Mouse (Mus musculus): ENCODE results near the gene Nkx2-5. TPM values are rescaled to one million over a fixed set of nuclear protein-coding genes. Genes with fewer than 3 reads are reported as not detected.

The Nkx2-5 gene
- polyA plus RNA-seq, 1 experiment from 2014 or later: 1.8 TPM

DNA sequence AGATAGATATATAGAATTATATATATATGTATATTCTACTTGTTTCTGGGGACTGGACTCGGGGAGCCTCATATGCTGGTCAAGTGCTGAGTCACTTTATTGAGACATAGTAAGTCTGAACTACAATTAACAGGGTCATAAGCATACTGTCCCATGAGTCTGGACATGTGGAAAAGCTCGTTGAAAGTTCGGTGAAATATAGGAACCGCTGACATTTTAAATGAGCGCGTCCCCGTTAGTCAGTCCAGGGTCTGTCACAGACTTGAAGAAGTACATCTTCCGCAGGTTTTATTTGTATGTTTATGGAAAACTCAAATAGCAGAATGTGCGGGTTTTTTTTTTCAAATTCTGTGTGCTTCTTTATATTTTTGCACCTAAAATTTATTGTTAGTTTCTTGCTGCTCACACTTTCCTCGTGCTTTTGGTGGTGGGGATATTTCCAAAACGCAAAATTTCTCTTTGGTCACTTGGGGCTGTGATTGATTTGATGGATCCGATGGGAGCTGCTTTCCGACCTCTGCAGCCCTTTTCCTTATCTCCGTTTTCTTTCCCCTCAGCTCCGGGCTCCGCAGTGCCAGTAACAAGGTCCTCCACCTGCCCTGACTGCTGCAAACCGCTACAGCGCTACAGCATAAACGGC lies 4.4 kb upstream of the Nkx2-5 start:
- H3K4me1 ChIP-seq (ENCODE audit: control insufficient read depth, insufficient read depth, low read length): no peaks in the 10 kb centered on the region
- no peak overlapping the region for H3K4me3 ChIP-seq (ENCODE audit: low read depth, low read length)
- no peak overlapping the region for H3K9ac ChIP-seq (replicated peaks; ENCODE audit: low read length)

DNA sequence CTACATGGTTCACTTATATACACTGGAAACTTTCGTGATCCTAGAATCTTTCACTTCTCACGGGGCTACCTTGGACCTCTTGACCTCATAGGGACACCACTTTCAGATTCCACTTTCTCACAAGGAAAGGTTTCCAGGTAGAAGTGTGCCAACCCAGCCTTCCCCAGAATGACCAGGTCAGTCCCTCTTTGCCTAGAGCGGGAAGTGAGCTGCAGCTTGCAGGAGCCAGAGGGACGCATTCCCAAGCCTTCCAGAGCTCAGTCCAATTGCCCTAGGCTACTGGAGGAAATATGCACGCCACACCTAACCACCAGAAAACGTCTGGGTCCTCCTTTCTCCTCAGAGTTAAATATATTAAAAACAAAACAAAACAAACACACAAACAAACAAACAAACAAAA lies 3.4 kb upstream of the Nkx2-5 start:
- no peaks in the 10 kb centered on the region for H3K9me3 ChIP-seq (replicated peaks; ENCODE audit: control insufficient read depth, low read length)
- H3K4me1 ChIP-seq (ENCODE audit: control insufficient read depth, insufficient read depth, low read length): no peaks in the 10 kb centered on the region
- no peak overlapping the region for H3K4me2 ChIP-seq (ENCODE audit: low read depth, low read length)
- no peak overlapping the region for H3K4me3 ChIP-seq (ENCODE audit: low read depth, low read length)
- H3K36me3 ChIP-seq (replicated peaks; ENCODE audit: control insufficient read depth, insufficient read depth, low read depth, low read length): no peaks in the 10 kb centered on the region
- H3K27ac ChIP-seq (replicated peaks; ENCODE audit: low read depth, low read length): no peak overlapping the region
- ATAC-seq (replicated peaks; ENCODE audit: insufficient number of reproducible peaks, low FRiP score, low TSS enrichment, low read depth) (no peak), DNase-seq (ENCODE audit: low spot score) (no peak)
- WGBS: 2% methylated on average over 6 of the region's 6 CpGs
- H3K27me3 ChIP-seq (ENCODE audit: control insufficient read depth, insufficient read depth, low read length): peaks cover 71% of the 10 kb centered on the region
- no peak overlapping the region for H3K9ac ChIP-seq (replicated peaks; ENCODE audit: low read length)

More for the DNA sequence above, 4.4 kb upstream of the Nkx2-5 start:
- H3K9me3 ChIP-seq (replicated peaks; ENCODE audit: control insufficient read depth, low read length): no peaks in the 10 kb centered on the region
- DNase-seq (ENCODE audit: low spot score): peak; percentile 13
- H3K4me2 ChIP-seq (ENCODE audit: low read depth, low read length): no peak overlapping the region
- ATAC-seq (replicated peaks; ENCODE audit: insufficient number of reproducible peaks, low FRiP score, low TSS enrichment, low read depth): no peak
- no peak overlapping the region for H3K27ac ChIP-seq (replicated peaks; ENCODE audit: low read depth, low read length)
- H3K36me3 ChIP-seq (replicated peaks; ENCODE audit: control insufficient read depth, insufficient read depth, low read depth, low read length): no peaks in the 10 kb centered on the region
- H3K27me3 ChIP-seq (ENCODE audit: control insufficient read depth, insufficient read depth, low read length): peaks cover 66% of the 10 kb centered on the region
- WGBS: 4% methylated on average over 19 of the region's 19 CpGs

DNA sequence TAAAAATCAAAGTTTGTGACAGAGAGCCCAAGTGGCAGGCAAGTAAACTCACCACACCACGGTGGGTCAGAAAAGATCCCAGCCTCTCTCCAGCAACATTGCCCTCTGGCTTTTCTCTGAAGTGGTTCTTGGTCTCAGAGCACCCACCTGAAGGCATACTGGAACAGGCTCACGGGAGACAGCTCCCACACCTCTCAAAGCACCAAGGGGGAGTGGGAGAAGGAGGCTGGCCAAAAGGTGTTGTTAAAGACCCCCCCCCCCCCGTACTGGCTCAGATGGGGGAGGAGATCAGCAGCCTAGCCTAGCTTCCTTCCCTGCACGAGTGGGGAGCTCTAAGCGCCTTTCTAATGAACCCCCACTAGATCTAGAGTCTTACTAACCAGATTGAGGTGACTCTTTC lies 3.0 kb upstream of the Nkx2-5 start:
- Histone ChIP-seq H3K4me3 (ENCODE audit: low read depth, low read length) (no peak overlapping the region), H3K9me3 (replicated peaks; ENCODE audit: control insufficient read depth, low read length) (no peaks in the 10 kb centered on the region), H3K4me2 (ENCODE audit: low read depth, low read length) (no peak overlapping the region), H3K36me3 (replicated peaks; ENCODE audit: control insufficient read depth, insufficient read depth, low read depth, low read length) (no peaks in the 10 kb centered on the region), H3K27ac (replicated peaks; ENCODE audit: low read depth, low read length) (no peak overlapping the region), H3K27me3 (ENCODE audit: control insufficient read depth, insufficient read depth, low read length) (peaks cover 69% of the 10 kb centered on the region), H3K4me1 (ENCODE audit: control insufficient read depth, insufficient read depth, low read length) (no peaks in the 10 kb centered on the region), H3K9ac (replicated peaks; ENCODE audit: low read length) (no peak overlapping the region)
- 0% methylated on average over 5 of the region's 5 CpGs for WGBS
- no peak for ATAC-seq (replicated peaks; ENCODE audit: insufficient number of reproducible peaks, low FRiP score, low TSS enrichment, low read depth)
- DNase-seq (ENCODE audit: low spot score): no peak

DNA sequence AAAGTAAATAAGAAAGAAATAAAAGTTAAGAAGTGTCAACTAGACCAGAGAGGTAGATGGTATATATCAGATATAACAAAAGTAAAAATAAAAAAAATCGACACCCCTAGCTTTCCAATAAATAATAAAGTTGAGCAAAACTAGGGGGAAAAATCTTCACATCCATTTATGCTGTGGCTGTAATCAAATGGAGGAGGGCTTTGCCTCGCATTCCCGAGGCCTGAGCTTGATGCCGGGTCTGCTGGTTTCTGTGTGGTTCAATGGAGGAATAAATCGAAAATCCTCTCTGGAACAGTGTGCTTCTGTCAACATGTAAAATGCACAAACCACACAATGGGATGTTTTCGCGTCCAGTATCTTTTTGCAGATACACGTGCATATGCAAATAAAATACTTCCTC lies 1.6 kb upstream of the Nkx2-5 start:
- Histone ChIP-seq H3K9me3 (replicated peaks; ENCODE audit: control insufficient read depth, low read length) (no peaks in the 10 kb centered on the region), H3K4me3 (ENCODE audit: low read depth, low read length) (no peak overlapping the region), H3K9ac (replicated peaks; ENCODE audit: low read length) (no peak overlapping the region), H3K4me1 (ENCODE audit: control insufficient read depth, insufficient read depth, low read length) (no peaks in the 10 kb centered on the region), H3K27ac (replicated peaks; ENCODE audit: low read depth, low read length) (no peak overlapping the region), H3K36me3 (replicated peaks; ENCODE audit: control insufficient read depth, insufficient read depth, low read depth, low read length) (no peaks in the 10 kb centered on the region), H3K27me3 (ENCODE audit: control insufficient read depth, insufficient read depth, low read length) (peaks cover 70% of the 10 kb centered on the region), H3K4me2 (ENCODE audit: low read depth, low read length) (no peak overlapping the region)
- peak; percentile 25 for DNase-seq (ENCODE audit: low spot score)
- WGBS: 7% methylated on average over 8 of the region's 8 CpGs
- ATAC-seq (replicated peaks; ENCODE audit: insufficient number of reproducible peaks, low FRiP score, low TSS enrichment, low read depth): no peak

DNA sequence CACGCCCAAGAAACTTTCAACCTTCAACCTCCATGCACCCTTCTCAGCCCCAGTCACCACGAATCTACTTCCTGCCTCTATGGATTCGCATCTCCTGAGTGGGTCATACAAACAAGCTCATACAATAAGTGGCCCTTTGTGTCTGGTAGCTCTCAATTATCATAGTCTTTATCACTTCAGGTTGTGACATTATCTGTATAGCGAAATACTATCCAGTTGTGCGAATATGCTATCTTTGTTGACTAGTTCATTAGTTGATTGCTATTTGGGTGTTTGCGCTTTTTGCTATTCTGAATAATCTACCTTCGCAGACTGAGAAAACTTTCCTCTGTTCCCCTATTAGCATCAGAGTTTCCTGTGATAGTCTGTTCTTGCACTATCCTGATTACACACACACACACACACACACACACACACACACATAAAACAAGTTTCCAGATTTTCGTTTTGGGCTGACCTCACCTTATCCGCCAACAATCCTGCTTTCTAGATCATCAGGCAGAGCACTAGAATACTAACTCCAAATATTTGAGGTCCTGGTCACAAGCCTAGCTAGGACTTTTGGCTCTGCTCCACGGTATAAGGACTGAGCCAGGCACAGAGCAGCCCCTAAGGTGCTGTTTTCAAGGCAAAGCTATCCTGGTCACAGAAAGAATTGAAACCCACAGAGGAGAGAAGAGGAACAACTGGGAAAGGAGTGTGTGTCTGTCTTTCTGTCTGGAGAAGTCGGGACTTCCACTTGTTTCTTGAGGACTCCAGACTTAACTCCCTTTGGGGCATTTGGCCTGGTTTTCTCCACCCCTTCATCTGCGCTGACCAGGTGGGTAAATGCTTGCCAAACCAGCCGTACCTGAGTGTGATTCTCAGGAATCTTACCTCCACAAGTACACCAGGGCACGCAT lies 591 bp upstream of the Nkx2-5 start:
- H3K9ac ChIP-seq (replicated peaks; ENCODE audit: low read length): no peak overlapping the region
- H3K36me3 ChIP-seq (replicated peaks; ENCODE audit: control insufficient read depth, insufficient read depth, low read depth, low read length): no peaks in the 10 kb centered on the region
- WGBS: 5% methylated on average over 14 of the region's 14 CpGs
- ATAC-seq (replicated peaks; ENCODE audit: insufficient number of reproducible peaks, low FRiP score, low TSS enrichment, low read depth): no peak
- no peaks in the 10 kb centered on the region for H3K4me1 ChIP-seq (ENCODE audit: control insufficient read depth, insufficient read depth, low read length)
- H3K27ac ChIP-seq (replicated peaks; ENCODE audit: low read depth, low read length): no peak overlapping the region
- peak; percentile 20 for DNase-seq (ENCODE audit: low spot score)
- H3K4me3 ChIP-seq (ENCODE audit: low read depth, low read length): no peak overlapping the region
- no peak overlapping the region for H3K4me2 ChIP-seq (ENCODE audit: low read depth, low read length)
- peaks cover 72% of the 10 kb centered on the region for H3K27me3 ChIP-seq (ENCODE audit: control insufficient read depth, insufficient read depth, low read length)
- H3K9me3 ChIP-seq (replicated peaks; ENCODE audit: control insufficient read depth, low read length): no peaks in the 10 kb centered on the region

DNA sequence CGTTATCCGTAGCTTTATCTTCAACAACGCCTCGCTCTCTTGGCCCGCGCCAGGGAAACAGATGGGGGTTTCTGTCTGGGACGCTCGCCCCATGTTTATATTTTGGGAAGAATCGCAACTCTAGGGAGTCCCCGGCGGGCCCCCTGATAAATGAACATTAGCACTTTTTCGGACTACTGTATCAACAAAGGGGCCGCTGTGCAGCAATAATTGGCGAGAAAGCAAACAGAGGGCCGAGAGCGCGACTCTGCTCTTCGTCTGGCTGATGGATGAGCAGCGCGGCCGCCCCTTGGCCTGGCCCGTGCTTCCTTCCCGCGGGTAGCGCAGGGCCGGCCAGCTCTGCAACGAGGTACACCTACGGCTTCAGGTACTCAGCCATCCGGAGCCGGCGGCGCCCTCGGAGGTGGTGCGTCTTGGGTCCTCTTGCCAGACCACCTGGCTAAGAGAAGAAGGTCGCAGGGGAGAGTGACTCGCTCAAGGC lies 398 bp downstream of the Nkx2-5 start:
- no peaks in the 10 kb centered on the region for H3K4me1 ChIP-seq (ENCODE audit: control insufficient read depth, insufficient read depth, low read length)
- peaks cover 72% of the 10 kb centered on the region for H3K27me3 ChIP-seq (ENCODE audit: control insufficient read depth, insufficient read depth, low read length)
- H3K36me3 ChIP-seq (replicated peaks; ENCODE audit: control insufficient read depth, insufficient read depth, low read depth, low read length): no peaks in the 10 kb centered on the region
- ATAC-seq (replicated peaks; ENCODE audit: insufficient number of reproducible peaks, low FRiP score, low TSS enrichment, low read depth) (no peak), DNase-seq (ENCODE audit: low spot score) (peak; percentile 38)
- no peak overlapping the region for H3K4me3 ChIP-seq (ENCODE audit: low read depth, low read length)
- no peak overlapping the region for H3K4me2 ChIP-seq (ENCODE audit: low read depth, low read length)
- no peaks in the 10 kb centered on the region for H3K9me3 ChIP-seq (replicated peaks; ENCODE audit: control insufficient read depth, low read length)
- no peak overlapping the region for H3K9ac ChIP-seq (replicated peaks; ENCODE audit: low read length)
- H3K27ac ChIP-seq (replicated peaks; ENCODE audit: low read depth, low read length): no peak overlapping the region
- WGBS: under 1% methylated on average over 36 of the region's 36 CpGs

- 2% methylated on average over 7 of the region's 7 CpGs for WGBS
- Histone ChIP-seq H3K9me3 (replicated peaks; ENCODE audit: control insufficient read depth, low read length) (no peaks in the 10 kb centered on the region), H3K4me1 (ENCODE audit: control insufficient read depth, insufficient read depth, low read length) (peaks cover 3% of the 10 kb centered on the region; the same call in 1 of the 2 replicates), H3K4me2 (ENCODE audit: low read depth, low read length) (no peak overlapping the region), H3K27me3 (ENCODE audit: control insufficient read depth, insufficient read depth, low read length) (peaks cover 78% of the 10 kb centered on the region), H3K27ac (replicated peaks; ENCODE audit: low read depth, low read length) (no peak overlapping the region), H3K36me3 (replicated peaks; ENCODE audit: control insufficient read depth, insufficient read depth, low read depth, low read length) (no peaks in the 10 kb centered on the region), H3K9ac (replicated peaks; ENCODE audit: low read length) (no peak overlapping the region), H3K4me3 (ENCODE audit: low read depth, low read length) (no peak overlapping the region)
- DNase-seq (ENCODE audit: low spot score) (peak; percentile 7), ATAC-seq (replicated peaks; ENCODE audit: insufficient number of reproducible peaks, low FRiP score, low TSS enrichment, low read depth) (no peak)
These were observed 1.0 kb downstream of the Nkx2-5 start for GRCm38 (mm10) chr17:26843696-26844236.

DNA sequence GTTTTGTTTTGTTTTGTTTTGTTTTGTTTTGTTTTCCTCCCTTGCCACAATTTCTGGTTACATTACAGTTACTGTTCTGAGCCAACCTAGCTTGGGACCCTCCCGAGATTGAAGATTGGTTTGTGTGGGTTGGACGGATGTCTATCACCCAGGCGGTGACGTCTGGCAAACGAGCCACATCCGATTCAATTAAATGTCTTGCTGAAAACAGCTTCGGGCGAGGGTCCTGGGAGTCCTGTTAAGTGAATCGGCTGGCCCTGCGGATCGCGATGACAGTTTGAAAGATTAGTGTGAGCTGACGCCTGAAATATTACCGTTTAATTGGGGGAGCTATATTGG lies 1.6 kb downstream of the Nkx2-5 start:
- Histone ChIP-seq H3K4me2 (ENCODE audit: low read depth, low read length) (no peak overlapping the region), H3K4me1 (ENCODE audit: control insufficient read depth, insufficient read depth, low read length) (peaks cover 3% of the 10 kb centered on the region; the same call in 1 of the 2 replicates), H3K9me3 (replicated peaks; ENCODE audit: control insufficient read depth, low read length) (no peaks in the 10 kb centered on the region), H3K27me3 (ENCODE audit: control insufficient read depth, insufficient read depth, low read length) (peaks cover 79% of the 10 kb centered on the region), H3K9ac (replicated peaks; ENCODE audit: low read length) (no peak overlapping the region), H3K36me3 (replicated peaks; ENCODE audit: control insufficient read depth, insufficient read depth, low read depth, low read length) (no peaks in the 10 kb centered on the region), H3K27ac (replicated peaks; ENCODE audit: low read depth, low read length) (no peak overlapping the region), H3K4me3 (ENCODE audit: low read depth, low read length) (no peak overlapping the region)
- 1% methylated on average over 14 of the region's 14 CpGs for WGBS
- DNase-seq (ENCODE audit: low spot score): peak; percentile 30
- ATAC-seq (replicated peaks; ENCODE audit: insufficient number of reproducible peaks, low FRiP score, low TSS enrichment, low read depth): no peak
